Mouse (Mus musculus) CD4-positive, CD25-positive, alpha-beta regulatory T cell, adult 2 months (primary cell): ENCODE measurements at regions not wholly inside any gene's neighbourhood (a gene's known extent, or its start where the extent isn't known, plus 50 kb on each side); places are given as distances from the start of the nearest gene placed in this dataset.

Experiments
- DNase-seq: peaks from one replicate; pipeline ENCODE4 v3.0.0-alpha.2; 2012; ENCODE audit warnings: low read depth, low spot score

DNA sequence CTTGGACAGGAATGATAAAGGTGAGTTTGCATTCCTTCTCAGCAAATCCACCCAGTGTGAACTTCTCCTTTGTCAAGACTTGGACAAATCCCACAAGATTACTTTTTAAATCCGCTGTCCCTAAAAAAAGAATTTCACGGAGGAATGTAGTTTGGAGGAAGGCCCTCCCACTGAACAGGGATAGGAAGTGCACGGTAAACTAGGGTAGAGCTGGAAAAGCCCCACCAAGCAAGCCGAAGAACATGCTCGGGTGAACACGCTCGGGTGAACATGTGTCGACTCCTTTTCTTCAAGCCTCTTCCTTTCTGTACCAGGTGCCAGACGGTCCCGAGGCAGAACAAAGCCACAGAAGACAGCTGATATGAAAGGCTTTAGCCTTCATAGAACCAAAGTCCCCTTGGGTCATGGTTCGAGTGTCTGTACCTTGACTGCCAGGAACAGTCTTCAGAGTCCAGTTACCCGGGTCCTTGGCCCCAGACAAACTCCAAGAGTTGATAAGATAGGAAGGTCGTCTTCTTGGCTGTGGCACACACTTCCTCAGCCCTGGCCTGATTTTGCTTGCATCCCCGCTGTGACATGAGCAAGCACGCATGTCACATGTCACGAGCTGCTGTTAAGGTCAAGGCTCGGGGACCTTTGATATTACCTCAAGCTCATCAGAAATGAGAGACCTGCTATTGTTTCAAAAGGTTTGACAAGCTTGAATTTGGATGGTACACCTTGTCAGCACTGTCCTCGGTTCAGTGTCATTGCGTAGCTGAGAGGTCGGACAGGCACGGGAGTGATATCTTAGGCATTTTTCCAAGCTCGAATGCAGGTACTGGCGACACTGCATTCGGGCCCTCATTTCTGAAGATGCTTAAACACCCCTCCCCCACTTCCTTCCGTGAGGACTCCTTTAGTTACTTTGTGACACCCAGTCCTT is 51.5 kb upstream of the Ryk start:
- peak; percentile 6 for DNase-seq

DNA sequence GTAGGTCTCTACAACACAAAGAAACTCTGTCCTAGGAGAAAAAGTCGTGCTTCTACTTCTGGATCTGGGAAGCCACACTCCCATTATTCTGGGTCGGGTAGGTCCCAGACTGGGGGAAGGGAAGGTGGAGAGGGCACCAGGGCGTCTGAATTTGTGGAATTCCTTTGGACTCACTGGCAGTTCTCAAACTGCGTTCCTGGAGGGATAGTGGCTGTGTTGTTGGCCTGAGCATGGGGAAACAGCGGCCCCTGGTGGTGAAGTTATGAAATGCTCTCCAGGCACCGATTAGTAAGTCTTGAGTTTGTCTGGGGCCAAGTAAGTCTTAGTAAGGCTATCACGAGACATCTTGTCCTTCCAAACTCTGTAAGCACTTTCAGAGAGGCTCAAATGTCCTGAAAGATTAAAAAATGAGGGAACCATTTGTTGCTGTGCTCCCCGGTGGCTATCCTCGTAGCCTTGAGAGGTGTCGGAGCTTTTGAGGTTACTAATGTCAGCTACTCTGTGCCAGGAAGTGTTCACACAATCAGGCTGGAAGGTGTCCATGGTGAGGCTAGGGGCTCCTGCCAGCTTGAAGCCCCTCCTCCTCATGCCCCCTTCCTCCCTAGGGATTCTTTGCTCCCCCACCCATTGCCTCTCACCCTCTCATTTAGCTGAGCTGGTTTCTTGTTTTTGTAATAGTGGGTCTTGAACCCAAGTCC is 50.2 kb upstream of the Ryk start:
- peak; percentile 85 for DNase-seq
